Mouse (Mus musculus) kidney, embryonic 16.5 days (tissue): Measurements from ENCODE around the gene Dmc1. TPM values are rescaled to one million over a fixed set of nuclear protein-coding genes. Genes with fewer than 3 reads are reported as not detected.

Experiments
- ATAC-seq: fragments of 200-750 bp; cut with Nextera tagmentation; 2 replicates; pipeline ENCODE4 v1.8.0; 2017; ENCODE audit warnings: moderate TSS enrichment; ENCODE audit not compliant: low FRiP score, low TSS enrichment
- H3K27ac ChIP-seq: fragments of 300-500 bp; sonication (generic); 2 replicates; pipeline ENCODE4 v1.5.1; 2014; ENCODE audit warnings: low read length
- H3K27me3 ChIP-seq: fragments of 300-500 bp; sonication (generic); 2 replicates; pipeline ENCODE4 v1.6.1; 2014; ENCODE audit warnings: low read length, control low read depth, mixed read lengths; ENCODE audit not compliant: insufficient read depth
- H3K36me3 ChIP-seq: fragments of 300-500 bp; sonication (generic); 2 replicates; pipeline ENCODE4 v1.6.1; 2014; ENCODE audit warnings: low read length, control low read depth, mixed read lengths; ENCODE audit not compliant: insufficient read depth
- H3K4me1 ChIP-seq: fragments of 300-500 bp; sonication (generic); 2 replicates; pipeline ENCODE4 v1.6.1; 2014; ENCODE audit warnings: low read length, control low read depth, mixed read lengths; ENCODE audit not compliant: insufficient read depth
- H3K4me2 ChIP-seq: fragments of 300-500 bp; sonication (generic); replicated peaks from 2 replicates; pipeline ENCODE4 v1.6.1; 2014; ENCODE audit warnings: low read depth, low read length
- H3K4me3 ChIP-seq: fragments of 300-500 bp; sonication (generic); 2 replicates; pipeline ENCODE4 v1.5.1; 2014; ENCODE audit warnings: mild to moderate bottlenecking, low read length
- H3K9ac ChIP-seq: fragments of 300-500 bp; sonication (generic); replicated peaks from 2 replicates; pipeline ENCODE4 v1.6.1; 2014; ENCODE audit warnings: low read length
- H3K9me3 ChIP-seq: fragments of 300-500 bp; sonication (generic); 2 replicates; pipeline ENCODE4 v1.6.1; 2016; ENCODE audit warnings: low read length, control low read depth
- WGBS: fragments of 180-500 bp; shearing (Covaris S2); extraction: QIAGEN DNeasy Blood & Tissue Kit; methylation state at CpG from one replicate; pipeline ENCODE4 v1.1.7; 2014; 5-methylcytosine and 5-hydroxymethylcytosine counted together
- polyA plus RNA-seq: library from polyadenylated mRNA; unstranded; fragments of >200 nt; fragmentation: Nextera tagmentation; extraction: Ambion mirVana; gene quantifications from 2 replicates; pipeline ENCODE4 v1.2.1, GENCODE M21; 2015

The Dmc1 gene
- polyA plus RNA-seq, 1 experiment from 2014 or later, result 2.0 TPM

DNA sequence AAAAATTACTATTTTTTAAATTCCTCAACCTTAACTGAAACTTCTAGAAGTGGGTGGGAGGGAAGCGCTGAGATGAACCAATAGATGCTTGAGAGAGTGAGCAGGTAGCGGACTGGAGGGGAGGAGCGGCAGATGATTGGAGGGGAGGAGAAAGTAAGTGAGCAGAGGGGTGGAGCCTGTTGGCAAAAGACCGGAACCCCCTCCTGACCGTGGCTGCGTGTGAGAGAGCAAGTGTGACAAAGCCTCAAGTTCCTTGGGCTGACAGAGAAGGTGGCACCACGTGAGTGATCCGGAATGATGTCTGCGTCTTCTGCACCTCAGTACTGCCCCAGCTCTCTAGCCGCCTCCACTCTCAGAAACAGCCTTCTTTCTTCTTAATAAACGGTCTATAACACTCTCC is 12.2 kb upstream of the Dmc1 start:
- Histone ChIP-seq H3K9ac (no peak overlapping the region), H3K4me3 (no peak overlapping the region), H3K9me3 (no peaks in the 10 kb centered on the region; the same call in 1 of the 2 replicates), H3K4me2 (no peak overlapping the region), H3K27ac (no peak overlapping the region), H3K36me3 (no peaks in the 10 kb centered on the region; the same call in 1 of the 2 replicates), H3K27me3 (no peaks in the 10 kb centered on the region), H3K4me1 (0 out of 2 replicates have a peak, but pooled peaks cover 6% of the 10 kb centered on the region)
- ATAC-seq, result no peak
- 85% methylated on average over 11 of the region's 11 CpGs for WGBS

DNA sequence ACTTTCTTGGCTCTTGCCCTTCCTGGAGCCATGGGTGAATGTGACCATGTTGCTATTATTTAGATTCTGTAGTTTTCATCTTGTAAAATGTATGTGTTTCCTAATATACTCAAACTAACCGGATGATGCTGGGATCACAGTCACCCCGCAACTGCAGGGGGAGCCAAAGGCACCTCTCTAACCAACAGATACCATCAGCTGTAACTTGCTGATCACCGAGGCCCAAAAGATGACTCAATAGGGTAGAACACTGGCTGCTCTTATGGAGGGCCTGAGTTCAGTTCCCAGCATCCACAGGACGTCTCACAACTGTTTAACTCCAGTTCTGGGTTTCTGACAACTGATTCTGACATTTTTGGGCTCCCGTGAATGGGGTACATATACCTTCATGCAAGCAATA is 11.8 kb upstream of the Dmc1 start:
- Histone ChIP-seq H3K4me1 (0 out of 2 replicates have a peak, but pooled peaks cover 6% of the 10 kb centered on the region), H3K27ac (no peak overlapping the region), H3K36me3 (no peaks in the 10 kb centered on the region; the same call in 1 of the 2 replicates), H3K9ac (no peak overlapping the region), H3K27me3 (no peaks in the 10 kb centered on the region), H3K4me2 (no peak overlapping the region), H3K4me3 (no peak overlapping the region), H3K9me3 (no peaks in the 10 kb centered on the region; the same call in 1 of the 2 replicates)
- WGBS, result 87% methylated on average over 5 of the region's 5 CpGs
- ATAC-seq, result no peak

DNA sequence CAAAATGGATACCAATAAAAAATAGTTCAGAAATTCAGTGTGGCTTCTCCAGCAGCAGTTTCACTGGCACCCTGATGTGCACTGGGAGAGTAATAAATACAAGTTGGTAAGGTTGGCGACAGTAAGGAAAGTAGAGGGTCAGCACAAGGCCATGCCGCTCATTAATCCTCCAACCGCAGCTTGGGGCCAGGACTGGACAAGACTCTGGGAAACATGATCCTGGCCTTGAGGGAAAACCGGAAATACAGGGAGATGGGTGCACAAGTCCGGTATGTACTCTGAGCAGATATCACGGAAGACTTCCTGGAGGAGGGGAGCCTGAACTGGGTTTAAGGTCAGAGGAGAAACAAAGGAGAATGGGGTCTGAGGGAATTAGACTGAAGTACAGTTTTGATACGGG is 10.6 kb upstream of the Dmc1 start:
- Histone ChIP-seq H3K36me3 (no peaks in the 10 kb centered on the region; the same call in 1 of the 2 replicates), H3K27ac (no peak overlapping the region), H3K4me1 (0 out of 2 replicates have a peak, but pooled peaks cover 6% of the 10 kb centered on the region), H3K27me3 (no peaks in the 10 kb centered on the region), H3K9ac (no peak overlapping the region), H3K4me2 (no peak overlapping the region), H3K9me3 (no peaks in the 10 kb centered on the region; the same call in 1 of the 2 replicates), H3K4me3 (no peak overlapping the region)
- 48% methylated on average over 7 of the region's 7 CpGs for WGBS
- ATAC-seq, result no peak

DNA sequence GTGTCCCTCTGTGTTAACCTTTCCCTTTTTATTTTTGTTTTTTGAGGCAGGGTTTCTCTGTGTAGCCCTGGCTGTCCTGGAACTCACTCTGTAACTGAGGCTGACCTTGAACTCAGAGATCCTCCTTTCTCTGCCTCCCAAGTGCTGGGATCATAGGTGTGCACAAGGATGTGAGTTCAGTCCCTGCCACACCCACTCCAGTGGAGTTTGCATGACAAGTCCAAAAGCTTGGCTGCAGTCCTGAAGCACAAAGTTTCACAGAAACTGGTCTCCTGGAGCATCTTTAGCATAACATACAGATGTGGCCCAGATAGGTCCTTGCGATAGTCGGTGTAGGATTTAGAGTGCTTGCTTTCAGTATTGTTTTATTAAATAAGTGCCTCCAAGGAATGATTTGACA is 4.3 kb upstream of the Dmc1 start:
- Histone ChIP-seq H3K27me3 (no peaks in the 10 kb centered on the region), H3K9ac (no peak overlapping the region), H3K4me1 (no peaks in the 10 kb centered on the region), H3K27ac (no peak overlapping the region), H3K9me3 (no peaks in the 10 kb centered on the region), H3K4me3 (no peak overlapping the region), H3K4me2 (no peak overlapping the region), H3K36me3 (no peaks in the 10 kb centered on the region; the same call in 1 of the 2 replicates)
- WGBS, result 96% methylated on average over 2 of the region's 2 CpGs
- ATAC-seq, result no peak

DNA sequence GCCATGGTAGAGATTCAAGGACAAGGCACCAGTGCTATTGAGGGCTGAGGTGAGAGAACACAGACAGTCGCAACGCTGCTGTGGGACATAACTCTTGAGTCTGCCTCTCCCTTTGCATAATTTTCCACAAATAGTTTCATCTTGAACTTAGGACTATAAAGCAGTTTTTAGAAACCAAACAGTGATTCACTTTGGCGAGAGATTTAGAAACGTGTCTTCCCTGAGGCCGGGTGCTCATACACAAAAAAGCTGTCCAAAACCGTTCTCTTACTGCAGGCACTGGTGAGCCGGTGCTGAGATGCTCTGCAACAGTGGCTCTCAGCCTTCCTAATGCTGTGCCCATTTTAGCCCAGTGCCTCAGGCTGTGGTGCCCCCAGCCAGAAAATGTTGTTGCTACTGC is 3.3 kb upstream of the Dmc1 start:
- no peaks in the 10 kb centered on the region for H3K27me3 ChIP-seq
- no peak for ATAC-seq
- no peak overlapping the region for H3K4me3 ChIP-seq
- no peak overlapping the region for H3K27ac ChIP-seq
- H3K9ac ChIP-seq, result no peak overlapping the region
- H3K36me3 ChIP-seq, result no peaks in the 10 kb centered on the region; the same call in 1 of the 2 replicates
- WGBS, result 79% methylated on average over 7 of the region's 7 CpGs
- no peak overlapping the region for H3K4me2 ChIP-seq
- H3K9me3 ChIP-seq, result no peaks in the 10 kb centered on the region
- H3K4me1 ChIP-seq, result no peaks in the 10 kb centered on the region

DNA sequence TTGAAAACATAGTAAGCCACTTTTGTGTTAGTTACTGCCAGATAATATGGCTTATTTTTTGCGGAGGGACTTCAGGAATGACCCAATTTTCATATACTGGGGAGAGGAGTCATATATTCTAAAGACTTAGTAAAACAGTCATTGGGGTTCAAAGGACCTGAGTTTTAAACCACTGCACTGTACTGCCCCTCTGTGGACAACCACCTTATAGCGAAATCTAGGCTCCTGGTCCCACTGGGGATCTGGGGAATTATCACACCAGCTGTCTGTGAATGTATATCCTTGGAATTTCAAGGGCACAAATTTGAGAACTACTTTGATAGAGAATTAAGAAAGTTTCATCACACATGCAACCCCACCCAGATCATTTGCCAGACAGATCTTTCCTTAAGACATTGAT is 2.8 kb upstream of the Dmc1 start:
- Histone ChIP-seq H3K9ac (no peak overlapping the region), H3K4me1 (no peaks in the 10 kb centered on the region), H3K4me3 (no peak overlapping the region), H3K36me3 (no peaks in the 10 kb centered on the region), H3K4me2 (no peak overlapping the region), H3K27me3 (no peaks in the 10 kb centered on the region), H3K27ac (no peak overlapping the region), H3K9me3 (no peaks in the 10 kb centered on the region)
- ATAC-seq, result no peak
- WGBS, result 64% methylated on average over 2 of the region's 2 CpGs

DNA sequence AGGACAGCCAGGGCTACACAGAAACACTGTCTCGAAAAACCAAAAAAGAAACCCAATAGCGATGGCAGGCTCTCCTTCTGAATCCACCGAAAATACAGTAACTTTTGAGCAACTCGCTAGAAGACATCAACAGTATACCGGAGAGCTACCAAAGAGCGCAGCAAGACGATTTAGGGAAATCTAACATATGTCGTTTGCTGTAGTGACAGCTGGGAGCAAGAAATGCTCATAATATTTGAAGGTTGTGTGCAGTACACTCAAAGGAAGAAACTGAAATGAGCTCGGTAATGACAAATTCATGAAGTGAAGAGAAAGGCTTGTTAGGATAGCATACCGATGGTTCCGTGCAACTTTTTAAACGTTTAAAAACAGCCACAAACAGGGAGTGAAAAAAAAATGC is 1.3 kb upstream of the Dmc1 start:
- WGBS, result 91% methylated on average over 12 of the region's 12 CpGs
- no peak for ATAC-seq
- H3K4me1 ChIP-seq, result no peaks in the 10 kb centered on the region
- H3K27ac ChIP-seq, result no peak overlapping the region
- H3K4me2 ChIP-seq, result no peak overlapping the region
- H3K27me3 ChIP-seq, result no peaks in the 10 kb centered on the region
- no peaks in the 10 kb centered on the region for H3K36me3 ChIP-seq
- no peak overlapping the region for H3K9ac ChIP-seq
- H3K9me3 ChIP-seq, result no peaks in the 10 kb centered on the region
- H3K4me3 ChIP-seq, result no peak overlapping the region

DNA sequence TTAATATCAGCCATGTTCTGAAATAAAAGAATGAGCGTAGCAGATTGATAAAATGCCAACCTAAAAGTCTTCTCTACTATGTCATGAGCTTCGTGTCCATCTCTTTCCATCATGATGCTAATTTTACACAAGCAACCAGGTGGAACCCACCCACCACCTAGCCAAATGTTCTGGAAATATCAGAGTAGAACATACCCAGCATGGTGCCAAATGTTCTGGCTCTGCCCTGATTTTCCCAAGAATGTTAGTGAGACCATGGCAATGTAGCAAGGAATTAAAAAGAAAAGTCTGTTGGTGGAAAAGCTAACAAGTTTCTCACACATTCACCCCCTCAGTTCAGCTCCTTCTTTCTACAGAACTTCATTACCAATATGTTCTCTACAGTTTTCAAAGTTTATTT is 4.7 kb downstream of the Dmc1 start:
- Histone ChIP-seq H3K9me3 (no peaks in the 10 kb centered on the region), H3K27ac (no peak overlapping the region), H3K27me3 (no peaks in the 10 kb centered on the region), H3K4me3 (no peak overlapping the region), H3K36me3 (no peaks in the 10 kb centered on the region), H3K4me2 (no peak overlapping the region), H3K9ac (no peak overlapping the region), H3K4me1 (no peaks in the 10 kb centered on the region)
- 85% methylated on average over 2 of the region's 2 CpGs for WGBS
- ATAC-seq, result no peak

DNA sequence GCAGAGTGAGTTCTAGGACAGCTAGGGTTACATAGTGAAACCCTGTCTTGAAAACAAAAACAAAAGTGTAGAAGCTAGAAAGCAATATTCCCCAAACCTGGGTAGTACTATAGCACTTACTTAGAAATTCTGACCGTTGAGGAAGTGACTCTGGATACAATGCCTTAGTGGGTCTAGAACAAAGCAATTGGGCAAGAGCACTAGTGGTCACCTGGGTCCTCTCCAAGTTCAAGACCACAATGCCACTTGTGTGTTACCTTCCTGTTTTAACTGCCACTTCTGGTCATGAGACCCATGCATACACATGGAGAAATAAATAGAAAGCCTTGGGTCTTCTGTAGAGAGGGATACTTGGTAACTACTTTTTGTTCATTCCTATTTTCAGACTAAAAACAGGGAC is 6.2 kb downstream of the Dmc1 start:
- Histone ChIP-seq H3K9me3 (no peaks in the 10 kb centered on the region), H3K27me3 (no peaks in the 10 kb centered on the region), H3K4me2 (no peak overlapping the region), H3K4me1 (no peaks in the 10 kb centered on the region), H3K36me3 (no peaks in the 10 kb centered on the region), H3K9ac (no peak overlapping the region), H3K27ac (no peak overlapping the region), H3K4me3 (no peak overlapping the region)
- 83% methylated on average over 1 of the region's 1 CpGs for WGBS
- ATAC-seq, result no peak

DNA sequence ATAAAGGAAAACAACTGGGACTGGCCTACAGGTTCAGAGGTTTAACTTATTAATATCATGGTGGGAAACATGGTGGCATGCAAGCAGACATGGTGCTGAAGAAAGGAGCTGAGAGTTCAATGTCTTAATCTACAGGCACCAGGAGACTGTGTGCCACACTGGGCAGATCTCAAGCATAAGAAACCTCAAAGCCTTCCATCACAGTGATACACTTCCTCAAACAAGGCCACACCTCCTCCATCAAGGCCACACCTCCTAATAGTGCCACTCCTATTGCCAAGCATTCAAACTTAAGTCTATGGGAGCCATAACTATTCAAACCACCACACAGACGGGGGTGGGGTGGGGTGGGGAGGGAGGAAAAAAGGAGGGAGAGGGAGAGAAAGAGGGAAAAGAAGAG is 23.3 kb downstream of the Dmc1 start:
- H3K4me1 ChIP-seq, result no peaks in the 10 kb centered on the region
- H3K4me2 ChIP-seq, result no peak overlapping the region
- H3K9me3 ChIP-seq, result no peaks in the 10 kb centered on the region; the same call in 1 of the 2 replicates
- H3K27ac ChIP-seq, result no peak overlapping the region
- H3K9ac ChIP-seq, result no peak overlapping the region
- 74% methylated on average over 1 of the region's 1 CpGs for WGBS
- ATAC-seq, result no peak
- no peaks in the 10 kb centered on the region for H3K36me3 ChIP-seq
- H3K4me3 ChIP-seq, result no peak overlapping the region
- H3K27me3 ChIP-seq, result no peaks in the 10 kb centered on the region
